Mouse (Mus musculus) C2C12 (cell line): ENCODE measurements around the gene Plekha5.

ENCODE experiments used
- CEBPB ChIP-seq: IDR thresholded peaks from one replicate; pipeline ENCODE4 v1.6.1; 2011; ENCODE audit warnings: low read depth, mild to moderate bottlenecking, control low read depth, moderate library complexity
- CTCF ChIP-seq: IDR thresholded peaks from one replicate; pipeline ENCODE4 v1.5.1; 2011; ENCODE audit not compliant: control insufficient read depth, insufficient read depth, insufficient read length
- FOSL1 ChIP-seq: IDR thresholded peaks from one replicate; pipeline ENCODE4 v1.8.0; 2011; ENCODE audit warnings: mild to moderate bottlenecking, low read length; ENCODE audit not compliant: poor library complexity, insufficient read depth, severe bottlenecking
- MAX ChIP-seq: IDR thresholded peaks from one replicate; pipeline ENCODE4 v1.6.1; 2011; ENCODE audit warnings: mild to moderate bottlenecking, control low read depth
- MYOG ChIP-seq: IDR thresholded peaks from one replicate; pipeline ENCODE4 v1.6.1; 2011; ENCODE audit not compliant: control insufficient read depth, insufficient read length; ENCODE audit errors: extremely low read depth
- USF1 ChIP-seq: IDR thresholded peaks from one replicate; pipeline ENCODE4 v1.6.1; 2011; ENCODE audit warnings: low read depth, mild to moderate bottlenecking, control low read depth, moderate library complexity

DNA sequence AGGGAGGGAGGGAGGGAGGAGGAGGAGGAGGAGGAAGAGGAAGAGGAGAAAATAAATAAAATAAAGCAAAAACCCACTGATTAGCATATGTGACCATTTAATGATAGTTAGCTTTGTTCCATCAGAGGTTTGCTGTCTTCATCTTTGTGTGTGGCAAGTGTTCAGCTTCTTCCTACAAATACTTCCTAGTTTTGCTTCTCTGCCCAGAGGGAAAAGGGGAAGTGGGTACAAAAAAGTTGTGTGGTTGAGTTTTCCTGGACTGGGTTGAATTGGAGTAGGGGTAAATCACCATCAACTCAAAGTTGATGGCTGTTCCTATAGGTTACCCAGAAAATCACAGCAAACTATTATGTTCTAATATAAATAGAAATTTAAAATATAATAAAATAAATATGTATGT, 65.7 kb downstream of the Plekha5 start:
- TF ChIP-seq CTCF (no peak), MAX (no peak), CEBPB (no peak), MYOG (no peak), USF1 (no peak), FOSL1 (no peak)
